Mouse (Mus musculus) spleen, adult 18-20 months (tissue): Measurements from ENCODE around the gene Vwf.
A peak's percentile ranks its signal among the peaks of the same experiment; 100 is the strongest.

Experiments
- DNase-seq, 2 experiments: peaks; one replicate each; pipeline ENCODE4 v3.0.0; 2022; ENCODE audit warnings: mixed read lengths in 2 of 2

Vwf gene

DNA sequence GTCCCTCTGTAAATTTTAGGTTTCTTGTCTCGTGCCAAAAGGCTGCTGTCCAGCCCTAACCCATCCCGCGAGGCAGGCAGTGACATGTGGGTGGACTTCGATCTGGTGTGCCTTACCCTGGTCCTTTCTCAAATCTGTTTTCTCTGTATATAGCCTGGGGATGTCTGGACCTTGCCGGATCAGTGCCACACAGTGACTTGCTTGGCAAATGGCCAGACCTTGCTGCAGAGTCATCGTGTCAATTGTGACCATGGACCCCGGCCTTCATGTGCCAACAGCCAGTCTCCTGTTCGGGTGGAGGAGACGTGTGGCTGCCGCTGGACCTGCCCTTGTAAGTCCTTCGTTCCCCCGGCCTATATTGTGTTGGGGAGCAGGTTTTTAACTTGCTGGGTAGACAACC lies 102.4 kb downstream of the Vwf start:
- DNase-seq = no peak

DNA sequence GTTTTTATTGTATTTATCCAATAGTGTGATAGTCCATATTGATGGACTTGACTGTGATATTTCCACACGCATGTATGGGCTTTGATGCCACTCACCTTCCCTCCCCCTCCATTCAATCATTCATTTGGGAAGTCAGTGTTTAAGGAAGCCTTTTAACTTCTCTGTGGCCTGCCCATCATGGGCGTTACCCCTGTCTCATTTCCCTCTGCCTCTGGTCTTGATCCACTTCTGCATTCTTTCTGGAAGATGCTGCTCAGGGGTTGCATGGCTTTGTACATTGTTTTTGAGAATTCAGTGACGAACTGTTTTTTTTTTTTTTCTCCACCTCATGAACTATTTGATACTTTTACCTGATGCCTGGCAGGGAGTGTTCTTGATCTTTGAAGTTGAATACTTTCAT lies 104.8 kb downstream of the Vwf start:
- no peak for DNase-seq

DNA sequence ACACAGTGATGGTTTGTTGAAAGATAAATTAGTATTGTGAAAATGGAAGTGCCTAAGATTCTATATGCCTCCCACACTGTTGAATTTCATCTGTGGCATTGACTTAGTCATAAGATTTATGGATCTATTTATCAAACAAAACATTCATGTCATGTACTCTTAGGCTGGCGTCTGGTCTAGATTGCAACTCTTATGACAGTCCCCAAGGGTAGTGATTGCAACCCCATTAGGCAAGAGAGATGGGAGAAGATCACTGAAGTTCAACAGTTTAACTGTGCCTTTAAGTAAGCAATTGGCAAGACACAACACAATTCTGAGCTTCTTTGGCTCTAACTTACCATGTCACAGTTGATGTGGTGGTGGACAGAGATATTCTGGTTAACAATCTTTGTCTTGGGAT lies 106.8 kb downstream of the Vwf start:
- DNase-seq = no peak

- DNase-seq = no peak
Measured at GRCm38 (mm10) chr6:125656921-125657320, 110.3 kb downstream of the Vwf start.

- DNase-seq = no peak
Measured at GRCm38 (mm10) chr6:125657966-125658365, 111.4 kb downstream of the Vwf start.

DNA sequence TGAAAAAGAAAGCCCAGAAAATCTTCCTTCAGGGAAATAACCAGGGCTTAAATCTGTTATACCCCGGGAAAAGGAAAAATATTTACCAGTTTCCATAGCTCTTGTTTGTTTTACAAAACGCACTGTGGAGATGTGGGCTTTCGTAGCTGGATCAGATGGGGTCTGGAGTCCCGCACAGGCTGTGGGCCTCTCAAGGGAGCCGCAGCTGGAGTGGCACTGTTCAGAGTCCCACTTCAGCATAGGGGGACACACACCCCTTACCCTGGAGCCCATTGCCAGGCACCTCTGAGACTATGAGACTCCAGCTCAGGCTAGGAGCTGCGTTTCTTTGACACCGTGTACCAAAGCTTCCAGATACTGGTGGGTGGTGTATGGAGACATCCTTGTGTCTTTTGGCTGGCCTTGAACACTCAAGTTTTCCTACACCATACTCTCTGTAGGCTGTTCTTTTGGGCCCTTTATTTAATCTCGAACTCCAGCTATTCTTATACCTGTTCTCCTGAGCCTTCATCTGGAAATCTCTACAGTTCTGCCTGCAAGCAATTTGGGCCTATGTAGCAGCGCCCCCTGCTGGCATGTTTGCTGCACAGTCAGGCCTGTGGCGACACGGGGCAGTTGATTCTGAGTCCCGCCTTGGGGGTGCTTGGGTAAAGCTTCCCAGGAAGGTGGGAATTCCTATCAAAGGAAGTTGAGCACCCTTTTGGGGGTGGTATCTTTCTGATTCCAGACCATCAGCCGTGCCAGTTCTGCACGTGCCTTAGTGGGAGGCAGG lies 114.7 kb downstream of the Vwf start:
- peak; percentile 26 to 62 for DNase-seq

- no peak for DNase-seq
Measured at GRCm38 (mm10) chr6:125663906-125664305, 117.3 kb downstream of the Vwf start.

GRCm38 (mm10) chr6:125671835-125672234 lies 125.3 kb downstream of the Vwf start:
- DNase-seq = no peak

- no peak for DNase-seq
Measured at GRCm38 (mm10) chr6:125678492-125678891, 131.9 kb downstream of the Vwf start.

DNA sequence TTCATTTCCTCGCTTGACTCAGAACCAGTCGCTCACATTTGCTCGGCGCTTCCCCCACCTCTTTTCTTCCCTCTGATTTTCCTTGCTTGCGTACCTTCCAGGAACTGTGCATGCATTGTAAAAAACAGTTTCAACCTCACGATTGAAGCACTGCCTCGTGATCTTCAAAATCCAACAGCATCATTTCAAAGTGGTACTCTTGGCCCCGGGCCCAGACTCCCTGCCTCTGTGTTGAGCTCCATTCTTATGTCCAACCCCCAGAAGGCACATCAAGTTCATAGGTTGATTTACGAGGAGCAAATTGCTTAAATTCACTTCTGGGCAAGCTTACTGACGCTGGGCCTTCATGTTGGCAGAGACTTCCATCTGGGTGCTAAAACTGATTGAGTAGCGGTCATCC lies 134.0 kb downstream of the Vwf start:
- no peak for DNase-seq

GRCm38 (mm10) chr6:125685420-125685819 lies 138.8 kb downstream of the Vwf start:
- DNase-seq = no peak

DNA sequence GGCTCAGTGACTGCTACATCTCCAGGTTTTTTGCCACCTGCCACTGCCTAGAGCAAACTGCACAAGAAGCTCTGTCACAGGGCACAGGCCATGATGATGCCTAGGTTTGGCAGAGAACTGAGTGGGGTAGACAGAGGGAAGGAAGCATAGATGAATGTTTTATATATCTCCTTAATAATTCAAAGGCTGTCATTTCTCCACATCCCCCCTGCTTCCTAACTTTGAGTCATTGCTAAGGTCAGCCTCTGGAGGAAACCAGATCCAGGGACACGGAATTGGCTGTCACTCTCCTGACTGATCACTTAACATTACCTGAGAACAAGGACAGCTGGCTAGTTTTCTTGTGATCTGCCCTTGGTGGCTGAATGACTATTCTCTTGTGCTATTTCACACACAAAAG lies 141.4 kb downstream of the Vwf start:
- no peak for DNase-seq

- DNase-seq = no peak
Measured at GRCm38 (mm10) chr6:125690057-125690703, 143.6 kb downstream of the Vwf start, which contains the start of gene Ano2. Ano2 (plus strand) TSS chr6:125690419.

DNA sequence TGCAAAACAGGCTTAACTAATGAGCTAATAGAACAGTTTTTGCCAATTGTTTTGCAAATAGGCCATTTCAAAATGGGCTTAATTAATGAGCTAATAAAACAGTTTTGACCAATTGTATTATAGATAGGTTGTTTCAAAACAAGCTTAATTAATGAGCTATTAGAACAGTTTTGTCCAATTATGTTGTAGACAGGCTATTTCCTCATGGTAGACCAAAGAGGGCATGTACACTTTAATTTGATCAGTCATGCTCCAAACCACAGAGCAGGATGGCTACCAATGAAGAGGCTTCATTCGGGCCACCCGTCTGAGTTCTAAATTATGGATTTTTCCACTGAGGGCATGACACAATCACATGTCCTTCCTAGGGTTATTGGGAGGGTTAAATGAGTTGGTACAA lies 154.6 kb downstream of the Vwf start:
- DNase-seq = no peak

GRCm38 (mm10) chr6:125711261-125711660 lies 164.7 kb downstream of the Vwf start:
- no peak for DNase-seq

- DNase-seq = no peak
Measured at GRCm38 (mm10) chr6:125726408-125726807, 179.8 kb downstream of the Vwf start.

DNA sequence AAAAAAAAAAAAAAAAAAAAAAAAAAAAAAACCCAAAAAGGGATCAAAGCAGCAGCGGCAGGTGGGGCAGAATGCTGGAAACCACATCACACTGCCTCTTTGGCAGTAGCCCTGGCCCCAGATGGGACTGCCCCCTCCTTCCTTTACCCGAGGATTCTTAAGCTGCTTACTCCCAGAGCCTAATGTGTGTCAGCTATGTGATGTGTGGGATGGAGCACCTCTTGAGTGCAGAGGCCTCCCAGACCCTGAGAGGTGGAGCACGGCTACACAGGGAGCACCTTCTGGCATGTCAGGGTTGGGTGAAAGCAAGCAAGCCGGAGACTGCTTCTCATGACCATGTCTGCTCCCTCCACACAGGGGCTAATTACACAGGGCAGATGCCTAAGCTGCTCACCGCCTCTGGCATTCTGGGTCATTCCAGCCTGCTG lies 180.9 kb downstream of the Vwf start:
- DNase-seq = no peak

DNA sequence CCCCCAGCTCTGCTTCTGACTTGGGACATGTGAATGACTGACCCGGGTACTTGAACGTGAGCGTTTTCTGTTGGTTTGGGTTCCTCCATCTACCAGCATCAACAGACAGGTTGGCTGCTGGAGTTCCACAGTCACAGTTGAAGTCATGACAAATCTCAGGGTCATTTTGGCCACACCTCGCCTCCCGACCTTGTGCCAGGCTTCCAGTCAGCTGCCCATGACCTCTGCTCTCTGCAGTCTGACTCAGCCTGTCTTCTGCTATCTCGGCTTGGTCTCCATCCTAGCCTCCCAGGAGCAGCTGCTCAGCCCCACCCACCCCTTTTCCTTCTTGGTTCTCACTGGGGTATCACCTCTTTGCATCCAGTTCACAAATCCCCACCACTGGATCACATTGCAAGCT lies 182.9 kb downstream of the Vwf start:
- no peak for DNase-seq

DNA sequence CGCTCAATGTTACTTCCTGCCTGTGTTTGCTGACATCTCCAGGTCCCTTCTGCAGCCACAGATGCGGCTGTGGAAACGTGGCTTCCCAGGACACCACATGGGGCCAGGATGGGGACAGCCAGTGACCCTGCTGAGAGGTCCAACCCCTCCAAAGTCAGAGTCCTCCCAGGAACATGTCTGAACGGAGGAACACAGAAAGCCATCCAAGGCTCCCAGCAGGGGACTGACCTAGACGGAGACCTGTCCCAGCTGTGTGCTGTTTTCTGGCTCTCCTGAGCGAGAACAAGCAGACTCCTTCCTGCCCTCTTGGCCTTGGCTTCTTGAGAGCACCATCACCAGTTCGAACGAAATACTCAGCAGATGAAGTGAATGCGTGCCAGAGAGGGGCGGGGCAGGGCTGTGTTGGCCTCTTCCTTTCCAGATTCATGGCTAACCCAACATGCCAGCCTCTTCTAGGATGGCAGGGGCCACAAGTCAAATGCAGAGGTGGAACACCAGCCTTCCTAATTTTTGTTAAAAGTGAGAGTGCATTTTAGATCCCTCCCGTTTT lies 183.5 kb downstream of the Vwf start:
- DNase-seq = no peak
